Mouse (Mus musculus): ENCODE measurements around the gene Bag3.

- no peak for TF ChIP-seq CTCF (conservative IDR thresholded peaks at IDR 0.05; ENCODE audit: low read length)
- no peak for TF ChIP-seq POU5F1 (IDR thresholded peaks at IDR 0.05; ENCODE audit: borderline replicate concordance, low read length)
These were observed 64.0 kb downstream of the Bag3 start for GRCm38 (mm10) chr7:128587334-128587933.
